Mouse (Mus musculus): Measurements from ENCODE around the gene Fscn1. TPM values are rescaled to one million over a fixed set of nuclear protein-coding genes. Genes with fewer than 3 reads are reported as not detected.

Gene Fscn1
- polyA plus RNA-seq, 1 experiment from 2014 or later = 698 TPM

- DNase-seq (ENCODE audit: low spot score) = no peak
- WGBS = 38% methylated on average over 3 of the region's 3 CpGs
- H3K36me3 ChIP-seq (ENCODE audit: control insufficient read depth, insufficient read depth, low read length) = peaks cover 33% of the 10 kb centered on the region
Observed at GRCm38 (mm10) chr5:142973971-142974370, 13.8 kb downstream of the Fscn1 start.

GRCm38 (mm10) chr5:142974598-142975121 lies 14.5 kb downstream of the Fscn1 start:
- H3K4me2 ChIP-seq (ENCODE audit: low read depth) = 0 out of 2 replicates have a peak overlapping the region, but pooled peaks have one; percentile 9
- no peaks in the 10 kb centered on the region for H3K9me3 ChIP-seq (ENCODE audit: control insufficient read depth, low read length)
- H3K36me3 ChIP-seq (ENCODE audit: control insufficient read depth, insufficient read depth, low read length) = peaks cover 29% of the 10 kb centered on the region
- peak overlapping the region; percentile 35; the same call in 1 of the 2 replicates for H3K9ac ChIP-seq (ENCODE audit: low read length)
- H3K27me3 ChIP-seq (ENCODE audit: control insufficient read depth, insufficient read depth, low read length) = no peaks in the 10 kb centered on the region
- DNase-seq (ENCODE audit: low spot score) (peak; percentile 84), ATAC-seq (ENCODE audit: insufficient read depth, low FRiP score, low TSS enrichment) (peak; percentile 83)
- WGBS = 22% methylated on average over 18 of the region's 18 CpGs
- H3K27ac ChIP-seq (ENCODE audit: low read depth, low read length) = peak overlapping the region; percentile 75
- no peak overlapping the region for H3K4me3 ChIP-seq (ENCODE audit: low read depth, low read length)
- H3K4me1 ChIP-seq (ENCODE audit: control insufficient read depth, insufficient read depth, low read length) = peaks cover 4% of the 10 kb centered on the region; the same call in 1 of the 2 replicates

More at GRCm38 (mm10) chr5:142973971-142974370, 13.8 kb downstream of the Fscn1 start:
- no peak overlapping the region for H3K4me2 ChIP-seq (ENCODE audit: low read depth)
- 0 out of 2 replicates have a peak, but pooled peaks have one; percentile 13 for ATAC-seq (ENCODE audit: insufficient read depth, low FRiP score, low TSS enrichment)
- H3K9ac ChIP-seq (ENCODE audit: low read length) = no peak overlapping the region
- H3K9me3 ChIP-seq (ENCODE audit: control insufficient read depth, low read length) = no peaks in the 10 kb centered on the region
- H3K27me3 ChIP-seq (ENCODE audit: control insufficient read depth, insufficient read depth, low read length) = no peaks in the 10 kb centered on the region
- H3K27ac ChIP-seq (ENCODE audit: low read depth, low read length) = no peak overlapping the region
- H3K4me3 ChIP-seq (ENCODE audit: low read depth, low read length) = no peak overlapping the region
- H3K4me1 ChIP-seq (ENCODE audit: control insufficient read depth, insufficient read depth, low read length) = peaks cover 4% of the 10 kb centered on the region; the same call in 1 of the 2 replicates

DNA sequence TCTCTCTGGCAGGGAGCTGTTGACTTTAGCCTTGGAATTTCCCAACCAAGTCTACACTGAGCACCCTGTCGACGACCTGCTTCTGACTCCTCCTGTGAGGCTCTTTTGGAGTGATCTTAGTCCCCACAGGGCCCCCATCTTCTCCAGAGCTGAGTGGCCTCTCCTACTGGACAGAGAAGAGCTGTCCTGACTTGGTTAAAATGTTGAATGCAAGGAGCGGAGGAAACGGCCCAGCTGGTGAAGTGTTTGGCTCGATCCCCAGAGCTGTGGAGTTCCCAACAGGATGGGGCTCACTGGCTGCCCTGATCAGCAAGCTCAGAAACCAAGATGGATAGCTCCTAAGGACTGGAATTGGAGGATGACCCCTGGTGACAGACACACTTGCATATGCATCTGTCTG lies 16.4 kb downstream of the Fscn1 start:
- DNase-seq (ENCODE audit: low spot score) = no peak
- WGBS = 64% methylated on average over 5 of the region's 5 CpGs
- no peaks in the 10 kb centered on the region for H3K9me3 ChIP-seq (ENCODE audit: control insufficient read depth, low read length)
- H3K36me3 ChIP-seq (ENCODE audit: control insufficient read depth, insufficient read depth, low read length) = peaks cover 13% of the 10 kb centered on the region
- peaks cover 4% of the 10 kb centered on the region; the same call in 1 of the 2 replicates for H3K4me1 ChIP-seq (ENCODE audit: control insufficient read depth, insufficient read depth, low read length)
- no peak overlapping the region for H3K4me3 ChIP-seq (ENCODE audit: low read depth, low read length)
- no peak overlapping the region for H3K4me2 ChIP-seq (ENCODE audit: low read depth)
- H3K9ac ChIP-seq (ENCODE audit: low read length) = no peak overlapping the region
- no peak for ATAC-seq (ENCODE audit: insufficient read depth, low FRiP score, low TSS enrichment)
- no peak overlapping the region for H3K27ac ChIP-seq (ENCODE audit: low read depth, low read length)
- H3K27me3 ChIP-seq (ENCODE audit: control insufficient read depth, insufficient read depth, low read length) = no peaks in the 10 kb centered on the region

GRCm38 (mm10) chr5:142982046-142982801 lies 22.1 kb downstream of the Fscn1 start:
- DNase-seq (ENCODE audit: low spot score) = no peak
- no peak for ATAC-seq (ENCODE audit: insufficient read depth, low FRiP score, low TSS enrichment)
- H3K4me1 ChIP-seq (ENCODE audit: control insufficient read depth, insufficient read depth, low read length) = no peaks in the 10 kb centered on the region
- H3K27me3 ChIP-seq (ENCODE audit: control insufficient read depth, insufficient read depth, low read length) = no peaks in the 10 kb centered on the region
- WGBS = 79% methylated on average over 16 of the region's 16 CpGs
- no peaks in the 10 kb centered on the region for H3K36me3 ChIP-seq (ENCODE audit: control insufficient read depth, insufficient read depth, low read length)
- no peaks in the 10 kb centered on the region for H3K9me3 ChIP-seq (ENCODE audit: control insufficient read depth, low read length)
- H3K4me2 ChIP-seq (ENCODE audit: low read depth) = no peak overlapping the region
- no peak overlapping the region for H3K4me3 ChIP-seq (ENCODE audit: low read depth, low read length)
- no peak overlapping the region for H3K27ac ChIP-seq (ENCODE audit: low read depth, low read length)
- no peak overlapping the region for H3K9ac ChIP-seq (ENCODE audit: low read length)

GRCm38 (mm10) chr5:142983174-142983573 lies 23.0 kb downstream of the Fscn1 start:
- H3K4me2 ChIP-seq (ENCODE audit: low read depth) = no peak overlapping the region
- no peak overlapping the region for H3K9ac ChIP-seq (ENCODE audit: low read length)
- no peaks in the 10 kb centered on the region for H3K4me1 ChIP-seq (ENCODE audit: control insufficient read depth, insufficient read depth, low read length)
- H3K27me3 ChIP-seq (ENCODE audit: control insufficient read depth, insufficient read depth, low read length) = no peaks in the 10 kb centered on the region
- no peak overlapping the region for H3K4me3 ChIP-seq (ENCODE audit: low read depth, low read length)
- H3K9me3 ChIP-seq (ENCODE audit: control insufficient read depth, low read length) = no peaks in the 10 kb centered on the region
- no peaks in the 10 kb centered on the region for H3K36me3 ChIP-seq (ENCODE audit: control insufficient read depth, insufficient read depth, low read length)
- ATAC-seq (ENCODE audit: insufficient read depth, low FRiP score, low TSS enrichment) (no peak), DNase-seq (ENCODE audit: low spot score) (no peak)
- no peak overlapping the region for H3K27ac ChIP-seq (ENCODE audit: low read depth, low read length)
- WGBS = 74% methylated on average over 8 of the region's 8 CpGs

DNA sequence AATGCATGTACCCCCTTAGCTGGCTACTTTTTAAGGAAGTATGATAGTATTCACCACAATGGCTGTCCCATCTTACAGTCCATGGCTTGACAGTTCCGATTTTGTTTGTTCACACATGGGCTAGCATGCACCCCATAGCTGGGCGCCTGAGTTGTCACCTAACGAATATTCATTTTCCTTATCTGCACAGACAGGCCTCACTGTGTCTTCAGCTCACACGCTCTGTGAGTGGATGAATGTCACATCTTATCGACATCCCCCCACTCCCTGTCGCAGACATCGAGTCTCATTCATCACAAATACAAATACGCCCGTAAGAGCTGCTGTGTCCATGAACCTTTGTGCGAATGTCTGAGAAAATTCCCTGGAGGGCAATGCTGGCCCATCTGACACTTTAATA lies 24.1 kb downstream of the Fscn1 start:
- WGBS = 87% methylated on average over 10 of the region's 10 CpGs
- H3K4me3 ChIP-seq (ENCODE audit: low read depth, low read length) = no peak overlapping the region
- H3K27me3 ChIP-seq (ENCODE audit: control insufficient read depth, insufficient read depth, low read length) = no peaks in the 10 kb centered on the region
- H3K9ac ChIP-seq (ENCODE audit: low read length) = no peak overlapping the region
- no peaks in the 10 kb centered on the region for H3K36me3 ChIP-seq (ENCODE audit: control insufficient read depth, insufficient read depth, low read length)
- no peak overlapping the region for H3K4me2 ChIP-seq (ENCODE audit: low read depth)
- H3K27ac ChIP-seq (ENCODE audit: low read depth, low read length) = no peak overlapping the region
- no peaks in the 10 kb centered on the region for H3K9me3 ChIP-seq (ENCODE audit: control insufficient read depth, low read length)
- no peaks in the 10 kb centered on the region for H3K4me1 ChIP-seq (ENCODE audit: control insufficient read depth, insufficient read depth, low read length)
- no peak for ATAC-seq (ENCODE audit: insufficient read depth, low FRiP score, low TSS enrichment)
- DNase-seq (ENCODE audit: low spot score) = no peak

GRCm38 (mm10) chr5:142988520-142988919 lies 28.4 kb downstream of the Fscn1 start:
- ATAC-seq (ENCODE audit: insufficient read depth, low FRiP score, low TSS enrichment) = no peak
- no peak overlapping the region for H3K4me2 ChIP-seq (ENCODE audit: low read depth)
- H3K9me3 ChIP-seq (ENCODE audit: control insufficient read depth, low read length) = no peaks in the 10 kb centered on the region
- H3K36me3 ChIP-seq (ENCODE audit: control insufficient read depth, insufficient read depth, low read length) = no peaks in the 10 kb centered on the region; the same call in none of the 2 replicates
- H3K27me3 ChIP-seq (ENCODE audit: control insufficient read depth, insufficient read depth, low read length) = no peaks in the 10 kb centered on the region
- no peak overlapping the region for H3K4me3 ChIP-seq (ENCODE audit: low read depth, low read length)
- H3K9ac ChIP-seq (ENCODE audit: low read length) = no peak overlapping the region
- WGBS = 92% methylated on average over 5 of the region's 5 CpGs
- no peak for DNase-seq (ENCODE audit: low spot score)
- no peak overlapping the region for H3K27ac ChIP-seq (ENCODE audit: low read depth, low read length)
- H3K4me1 ChIP-seq (ENCODE audit: control insufficient read depth, insufficient read depth, low read length) = no peaks in the 10 kb centered on the region

DNA sequence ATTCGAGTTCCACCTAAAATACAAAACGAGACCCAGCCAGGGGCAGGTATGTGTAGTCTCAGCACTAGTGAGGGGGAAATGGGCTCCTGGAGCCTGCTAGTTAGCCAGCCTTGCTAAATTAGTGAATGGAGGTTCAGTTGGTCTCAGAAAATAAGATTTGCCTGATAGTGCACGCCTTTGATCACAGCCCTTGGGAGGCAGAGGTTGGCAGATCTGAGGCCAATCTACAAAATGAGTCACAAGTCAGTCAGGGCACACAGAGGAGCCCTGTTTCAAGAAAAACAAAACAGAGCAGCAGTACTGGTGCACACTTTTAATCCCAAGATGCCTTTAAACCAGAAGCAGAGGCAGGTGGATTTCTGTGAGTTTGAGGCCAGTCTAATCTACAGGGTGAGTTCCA lies 29.0 kb downstream of the Fscn1 start:
- Histone ChIP-seq H3K4me3 (ENCODE audit: low read depth, low read length) (no peak overlapping the region), H3K4me2 (ENCODE audit: low read depth) (no peak overlapping the region), H3K9ac (ENCODE audit: low read length) (no peak overlapping the region), H3K4me1 (ENCODE audit: control insufficient read depth, insufficient read depth, low read length) (no peaks in the 10 kb centered on the region), H3K36me3 (ENCODE audit: control insufficient read depth, insufficient read depth, low read length) (no peaks in the 10 kb centered on the region; the same call in none of the 2 replicates), H3K27me3 (ENCODE audit: control insufficient read depth, insufficient read depth, low read length) (no peaks in the 10 kb centered on the region), H3K27ac (ENCODE audit: low read depth, low read length) (no peak overlapping the region), H3K9me3 (ENCODE audit: control insufficient read depth, low read length) (no peaks in the 10 kb centered on the region)
- ATAC-seq (ENCODE audit: insufficient read depth, low FRiP score, low TSS enrichment) = no peak
- no peak for DNase-seq (ENCODE audit: low spot score)
- WGBS = 93% methylated on average over 3 of the region's 3 CpGs

DNA sequence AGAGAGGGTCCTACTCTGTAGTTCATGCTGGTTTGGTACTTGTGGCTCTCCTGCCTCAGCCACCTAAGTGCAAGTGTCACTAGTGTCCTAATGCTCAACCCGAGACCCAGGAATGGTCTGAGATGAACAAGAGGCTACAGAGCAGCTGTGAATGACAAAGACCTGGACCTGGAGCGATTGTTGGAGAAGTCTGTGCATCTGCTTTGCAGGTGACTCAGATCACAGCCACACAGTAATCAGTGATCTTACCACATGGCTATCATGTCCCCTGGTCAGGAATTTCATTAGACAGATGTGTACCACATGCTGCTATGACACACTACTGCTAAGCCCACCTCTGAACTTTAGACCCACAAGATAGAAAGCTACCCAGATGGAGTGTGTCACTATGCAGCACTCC lies 34.6 kb downstream of the Fscn1 start:
- no peak overlapping the region for H3K4me3 ChIP-seq (ENCODE audit: low read depth, low read length)
- WGBS = 89% methylated on average over 2 of the region's 2 CpGs
- DNase-seq (ENCODE audit: low spot score) = no peak
- no peaks in the 10 kb centered on the region for H3K9me3 ChIP-seq (ENCODE audit: control insufficient read depth, low read length)
- no peaks in the 10 kb centered on the region for H3K4me1 ChIP-seq (ENCODE audit: control insufficient read depth, insufficient read depth, low read length)
- H3K4me2 ChIP-seq (ENCODE audit: low read depth) = no peak overlapping the region
- no peaks in the 10 kb centered on the region for H3K27me3 ChIP-seq (ENCODE audit: control insufficient read depth, insufficient read depth, low read length)
- H3K36me3 ChIP-seq (ENCODE audit: control insufficient read depth, insufficient read depth, low read length) = no peaks in the 10 kb centered on the region; the same call in none of the 2 replicates
- no peak overlapping the region for H3K27ac ChIP-seq (ENCODE audit: low read depth, low read length)
- ATAC-seq (ENCODE audit: insufficient read depth, low FRiP score, low TSS enrichment) = no peak
- H3K9ac ChIP-seq (ENCODE audit: low read length) = no peak overlapping the region

All from neural tube, embryonic 11.5 days (tissue).